Mouse (Mus musculus) liver, adult 2 months (tissue): ENCODE measurements around the gene Ctdsp2. TPM values are rescaled to one million over a fixed set of nuclear protein-coding genes. Genes with fewer than 3 reads are reported as not detected.

Source experiments
- DNase-seq: peaks from one replicate; pipeline ENCODE4 v3.0.0-alpha.2; 2011; ENCODE audit warnings: low read depth, low spot score; ENCODE audit errors: extremely low read depth
- H3K27ac ChIP-seq: fragments of 200-500 bp; replicated peaks from 2 replicates; pipeline ENCODE4 v1.5.1; 2012; ENCODE audit warnings: low read depth, mild to moderate bottlenecking, control low read depth, inconsistent platforms, low read length; ENCODE audit not compliant: insufficient read depth
- H3K27me3 ChIP-seq: fragments of 200-500 bp; 2 replicates; pipeline ENCODE4 v1.6.1; 2012; ENCODE audit warnings: mild to moderate bottlenecking, moderate library complexity, low read length, inconsistent platforms; ENCODE audit not compliant: control insufficient read depth, insufficient read depth
- H3K36me3 ChIP-seq: fragments of 200-500 bp; 2 replicates; pipeline ENCODE4 v1.6.1; 2012; ENCODE audit warnings: low read length, inconsistent platforms; ENCODE audit not compliant: control insufficient read depth, insufficient read depth
- H3K4me1 ChIP-seq: fragments of 200-500 bp; 2 replicates; pipeline ENCODE4 v1.6.1; 2011; ENCODE audit warnings: low read length; ENCODE audit not compliant: control insufficient read depth, insufficient read depth
- H3K4me3 ChIP-seq: fragments of 200-500 bp; 2 replicates; pipeline ENCODE4 v1.5.1; 2011; ENCODE audit warnings: low read depth, mild to moderate bottlenecking, control low read depth, low read length, moderate library complexity; ENCODE audit not compliant: insufficient read depth
- H3K79me2 ChIP-seq: fragments of 200-500 bp; 2 replicates; pipeline ENCODE4 v1.6.1; 2012; ENCODE audit warnings: inconsistent platforms, mild to moderate bottlenecking, low read length, moderate library complexity; ENCODE audit not compliant: control insufficient read depth, insufficient read depth
- H3K9ac ChIP-seq: fragments of 200-500 bp; 2 replicates; pipeline ENCODE4 v1.6.1; 2012; ENCODE audit warnings: low read depth, mild to moderate bottlenecking, control low read depth, inconsistent platforms, low read length
- CTCF ChIP-seq: fragments of 200-500 bp; IDR thresholded peaks from 2 replicates; pipeline ENCODE4 v1.5.1; 2011; ENCODE audit warnings: low read depth, low read length, control low read depth
- POLR2A ChIP-seq: fragments of 200-500 bp; IDR thresholded peaks from 2 replicates; pipeline ENCODE4 v1.6.1; 2011; ENCODE audit warnings: low read length, control low read depth; ENCODE audit not compliant: insufficient read depth; ENCODE audit errors: extremely low read depth
- WGBS: fragments of 180-500 bp; shearing (Covaris S2); methylation state at CpG from one replicate; pipeline ENCODE4 v1.1.7; 2018; 5-methylcytosine and 5-hydroxymethylcytosine counted together
- polyA plus RNA-seq: library from polyadenylated mRNA; depleted of rRNA; stranded (reverse); fragments of >200 nt; gene quantifications from 2 replicates; pipeline ENCODE4 v1.2.3, GENCODE M21; 2012
- total RNA-seq: library from RNA; depleted of rRNA; stranded (reverse); fragments of >200 nt; gene quantifications from 2 replicates; pipeline ENCODE4 v1.2.3, GENCODE M21; 2014

Ctdsp2 gene
- total and polyA plus RNA-seq, 2 experiments, result 18.4 to 29.3 TPM

DNA sequence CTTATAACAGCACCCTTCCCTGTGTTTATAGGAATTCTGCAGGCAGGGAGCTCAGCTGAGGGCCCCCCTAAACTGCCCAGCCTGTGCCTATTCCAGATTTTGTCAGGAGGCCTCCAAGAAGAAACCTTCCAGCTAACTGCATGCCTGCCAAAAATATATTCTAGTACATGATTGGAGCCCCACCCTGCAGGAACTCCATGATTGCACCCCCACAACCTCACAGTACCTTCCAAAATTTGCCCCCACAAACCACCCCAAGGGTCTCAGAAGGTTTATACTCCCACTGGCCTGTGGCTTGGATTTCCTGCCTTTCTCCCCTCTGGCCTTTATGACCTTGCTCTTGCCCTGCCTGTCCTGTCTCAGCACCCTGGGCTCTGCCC is 46.8 kb upstream of the Ctdsp2 start:
- H3K36me3 ChIP-seq, result no peaks in the 10 kb centered on the region
- no peaks in the 10 kb centered on the region for H3K27me3 ChIP-seq
- peaks cover 8% of the 10 kb centered on the region; the same call in 1 of the 2 replicates for H3K4me1 ChIP-seq
- no peak for DNase-seq
- no peak overlapping the region for H3K27ac ChIP-seq
- no peak overlapping the region for H3K4me3 ChIP-seq
- H3K79me2 ChIP-seq, result no peaks in the 10 kb centered on the region
- TF ChIP-seq CTCF, result no peak
- no peak for TF ChIP-seq POLR2A
- no peak overlapping the region for H3K9ac ChIP-seq

GRCm38 (mm10) chr10:126934561-126934960 is 44.0 kb upstream of the Ctdsp2 start:
- Histone ChIP-seq H3K27ac (no peak overlapping the region), H3K4me3 (no peak overlapping the region), H3K9ac (no peak overlapping the region), H3K4me1 (no peaks in the 10 kb centered on the region), H3K36me3 (no peaks in the 10 kb centered on the region), H3K79me2 (no peaks in the 10 kb centered on the region), H3K27me3 (no peaks in the 10 kb centered on the region)
- TF ChIP-seq CTCF, result no peak
- TF ChIP-seq POLR2A, result no peak
- 94% methylated on average over 13 of the region's 13 CpGs for WGBS
- DNase-seq, result no peak

DNA sequence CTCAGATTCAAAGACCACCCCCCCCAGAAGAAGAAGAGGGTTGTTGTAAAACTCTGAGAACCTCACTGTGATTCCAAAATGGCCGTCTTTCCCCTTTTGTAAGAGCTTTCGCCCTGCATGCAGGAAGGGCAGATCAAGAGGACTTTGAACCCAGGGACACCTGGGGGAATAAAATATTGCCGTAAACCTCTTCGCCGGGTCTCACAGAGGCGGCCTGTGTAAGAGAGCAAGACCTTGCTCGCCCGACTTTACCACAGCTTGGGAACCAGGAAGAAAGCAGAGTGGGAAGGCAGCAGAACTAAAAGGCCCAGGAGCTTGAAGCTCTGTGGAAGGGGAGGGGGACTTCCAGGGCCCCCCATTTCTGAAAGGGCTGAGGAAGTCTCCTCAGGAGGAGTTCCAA is 43.4 kb upstream of the Ctdsp2 start:
- Histone ChIP-seq H3K4me3 (no peak overlapping the region), H3K79me2 (no peaks in the 10 kb centered on the region), H3K4me1 (no peaks in the 10 kb centered on the region), H3K27ac (no peak overlapping the region), H3K36me3 (no peaks in the 10 kb centered on the region), H3K9ac (no peak overlapping the region), H3K27me3 (no peaks in the 10 kb centered on the region)
- WGBS, result 82% methylated on average over 8 of the region's 8 CpGs
- no peak for DNase-seq
- TF ChIP-seq POLR2A (no peak), CTCF (no peak)

- Histone ChIP-seq H3K27ac (no peak overlapping the region), H3K4me1 (no peaks in the 10 kb centered on the region), H3K4me3 (no peak overlapping the region), H3K9ac (no peak overlapping the region), H3K27me3 (no peaks in the 10 kb centered on the region), H3K36me3 (no peaks in the 10 kb centered on the region), H3K79me2 (no peaks in the 10 kb centered on the region)
- DNase-seq, result no peak
- TF ChIP-seq CTCF (no peak), POLR2A (no peak)
- 73% methylated on average over 18 of the region's 18 CpGs for WGBS
Observed at GRCm38 (mm10) chr10:126935556-126936381, 42.7 kb upstream of the Ctdsp2 start.

- 75% methylated on average over 7 of the region's 7 CpGs for WGBS
- TF ChIP-seq CTCF (no peak), POLR2A (no peak)
- no peaks in the 10 kb centered on the region for H3K79me2 ChIP-seq
- H3K9ac ChIP-seq, result no peak overlapping the region
- 0 out of 2 replicates have a peak, but pooled peaks cover 3% of the 10 kb centered on the region for H3K27me3 ChIP-seq
- no peaks in the 10 kb centered on the region for H3K4me1 ChIP-seq
- H3K4me3 ChIP-seq, result no peak overlapping the region
- H3K27ac ChIP-seq, result no peak overlapping the region
- H3K36me3 ChIP-seq, result no peaks in the 10 kb centered on the region
- no peak for DNase-seq
Observed at GRCm38 (mm10) chr10:126940949-126941348, 37.6 kb upstream of the Ctdsp2 start.

GRCm38 (mm10) chr10:126945531-126945930 is 33.0 kb upstream of the Ctdsp2 start:
- no peak overlapping the region for H3K9ac ChIP-seq
- 0 out of 2 replicates have a peak, but pooled peaks cover 3% of the 10 kb centered on the region for H3K27me3 ChIP-seq
- DNase-seq, result no peak
- no peaks in the 10 kb centered on the region for H3K79me2 ChIP-seq
- no peaks in the 10 kb centered on the region for H3K36me3 ChIP-seq
- H3K27ac ChIP-seq, result no peak overlapping the region
- 93% methylated on average over 5 of the region's 5 CpGs for WGBS
- TF ChIP-seq POLR2A, result no peak
- TF ChIP-seq CTCF, result no peak
- no peaks in the 10 kb centered on the region for H3K4me1 ChIP-seq
- H3K4me3 ChIP-seq, result no peak overlapping the region
